Mouse (Mus musculus) ovary, postnatal 10 days (tissue): ENCODE results near the gene Eif4e1b.

Experiments
- DNase-seq: peaks from one replicate; pipeline ENCODE4 v3.0.0; 2022; ENCODE audit warnings: low spot score

Gene Eif4e1b

DNA sequence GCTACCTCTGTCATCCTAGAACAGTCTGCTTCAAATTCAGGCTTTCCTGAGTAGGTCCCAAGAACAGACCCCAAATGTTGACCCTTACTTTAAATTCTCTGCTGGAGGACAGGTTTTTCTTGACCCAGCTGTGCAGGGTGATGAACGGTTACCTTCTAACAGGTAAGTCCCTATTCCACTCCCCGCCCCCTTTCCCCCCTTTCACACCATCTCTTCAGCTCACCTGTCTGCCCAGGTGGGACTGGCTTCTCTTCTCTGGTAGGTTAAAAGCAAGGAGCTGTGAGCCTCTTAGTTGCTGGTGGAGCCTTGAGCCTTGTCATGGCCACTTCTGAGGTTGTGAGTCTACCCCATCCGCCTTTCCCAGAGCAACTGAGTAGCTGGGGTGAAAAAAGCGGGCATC is at the start of gene Eif4e1b:
TSS of gene Eif4e1b (plus strand) at position 301 of the 400 bp plus-strand sequence.
- DNase-seq = no peak

GRCm38 (mm10) chr13:54736931-54737330 is 46.9 kb upstream of the Eif4e1b start:
- DNase-seq = no peak

DNA sequence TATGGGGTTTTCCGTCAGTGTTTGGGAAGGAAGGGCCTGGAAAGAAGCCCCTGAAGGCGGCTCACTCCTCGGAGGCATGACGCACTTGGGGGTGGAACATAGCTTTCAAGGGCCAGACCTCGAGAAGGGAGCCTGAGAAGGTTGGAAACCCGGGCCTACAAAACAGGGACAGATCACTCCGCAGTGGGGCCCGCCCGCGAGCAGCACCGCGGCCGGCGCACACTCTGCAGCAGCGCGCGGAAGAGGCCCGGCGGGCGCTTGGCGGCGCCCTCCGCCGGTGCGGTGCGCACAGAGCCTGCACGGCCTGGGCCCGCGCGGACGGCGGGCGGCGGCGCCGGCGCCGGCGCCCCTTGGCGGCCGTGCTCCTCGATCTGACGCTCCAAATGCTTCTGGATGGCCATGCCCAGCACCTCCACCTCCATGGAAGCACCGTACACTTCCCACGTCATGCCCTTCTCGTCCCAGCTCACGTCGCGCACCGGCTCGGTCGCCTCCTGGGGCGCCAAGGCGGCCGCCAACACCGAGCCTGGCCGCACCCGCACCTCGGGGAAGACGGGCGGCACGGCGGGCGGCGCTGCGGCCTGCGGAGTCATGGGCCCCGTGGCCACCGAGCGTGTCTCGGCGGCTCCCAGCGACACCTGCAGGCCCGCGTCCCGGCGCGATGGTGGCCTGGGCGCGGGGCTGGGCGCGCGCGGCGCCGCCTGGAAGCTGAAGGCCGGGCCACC is 46.1 kb upstream of the Eif4e1b start:
- no peak for DNase-seq

- DNase-seq = no peak
Observed at GRCm38 (mm10) chr13:54738213-54738601, 45.6 kb upstream of the Eif4e1b start.

- DNase-seq = no peak
Observed at GRCm38 (mm10) chr13:54746110-54746509, 37.7 kb upstream of the Eif4e1b start.

DNA sequence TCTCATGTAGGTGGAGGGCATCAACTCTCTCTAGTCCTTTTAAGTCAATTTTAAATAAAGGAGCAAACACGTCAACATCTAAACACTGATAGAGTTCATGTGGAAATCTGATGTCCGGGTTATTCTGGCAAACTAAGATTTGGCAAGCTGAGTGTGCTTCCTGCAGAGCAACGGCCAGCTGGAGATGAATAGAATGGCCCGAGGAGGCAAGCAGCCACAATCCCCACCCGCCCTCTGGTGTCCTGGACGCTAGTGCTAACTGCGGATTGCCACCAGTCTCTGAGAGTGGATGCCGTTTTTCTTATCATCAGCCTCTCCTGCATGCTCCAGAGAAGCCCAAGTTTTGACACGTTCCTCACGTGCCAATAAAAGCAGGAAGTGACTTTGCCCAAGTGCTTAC is 36.9 kb upstream of the Eif4e1b start:
- no peak for DNase-seq

DNA sequence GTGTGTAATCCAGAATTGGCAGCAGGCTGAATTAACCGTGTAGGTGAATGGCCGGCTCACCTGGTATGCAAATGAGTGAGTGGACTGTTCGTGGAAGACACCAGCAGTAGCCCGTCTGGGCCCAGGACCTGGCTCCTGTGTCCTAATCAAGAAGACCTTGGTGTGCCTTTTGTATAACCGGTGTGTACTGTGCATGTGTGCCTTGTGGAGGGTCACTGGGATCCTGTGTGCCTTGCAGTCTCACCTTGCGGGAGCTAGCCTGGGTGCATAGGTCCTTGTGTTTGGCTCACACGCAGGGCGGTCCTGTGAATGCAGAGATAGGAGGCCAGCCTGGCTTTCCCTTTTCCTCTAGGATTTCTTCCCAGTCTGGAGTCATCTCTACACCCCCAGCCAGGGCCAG is 35.6 kb upstream of the Eif4e1b start:
- DNase-seq = no peak

DNA sequence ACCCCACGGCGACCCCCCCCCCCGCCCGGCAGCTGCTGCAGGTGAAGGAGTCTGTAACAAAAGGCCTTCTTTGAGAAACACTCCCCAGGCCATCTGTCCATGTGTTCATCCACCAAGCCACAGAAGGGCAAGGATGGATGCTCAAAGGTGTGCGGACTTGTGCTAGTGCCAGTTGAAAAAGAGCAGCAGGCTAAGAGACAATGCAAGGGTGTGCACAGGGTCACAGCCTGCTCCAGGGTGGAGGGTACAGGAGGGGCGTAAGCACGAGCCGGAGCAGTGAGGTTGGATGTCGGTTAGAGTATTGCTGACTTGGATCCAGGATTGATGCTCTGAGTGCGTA is 35.1 kb upstream of the Eif4e1b start:
- no peak for DNase-seq

- no peak for DNase-seq
Observed at GRCm38 (mm10) chr13:54749061-54749863, 34.5 kb upstream of the Eif4e1b start.

- DNase-seq = no peak
Observed at GRCm38 (mm10) chr13:54749864-54750411, 33.9 kb upstream of the Eif4e1b start, which contains the start of gene Gprin1. TSS of gene Gprin1 (minus strand) at chr13:54749874.

GRCm38 (mm10) chr13:54750699-54751098 is 33.1 kb upstream of the Eif4e1b start:
- no peak for DNase-seq

GRCm38 (mm10) chr13:54752656-54753055 is 31.1 kb upstream of the Eif4e1b start:
- no peak for DNase-seq

GRCm38 (mm10) chr13:54753733-54754132 is 30.1 kb upstream of the Eif4e1b start:
- no peak for DNase-seq

DNA sequence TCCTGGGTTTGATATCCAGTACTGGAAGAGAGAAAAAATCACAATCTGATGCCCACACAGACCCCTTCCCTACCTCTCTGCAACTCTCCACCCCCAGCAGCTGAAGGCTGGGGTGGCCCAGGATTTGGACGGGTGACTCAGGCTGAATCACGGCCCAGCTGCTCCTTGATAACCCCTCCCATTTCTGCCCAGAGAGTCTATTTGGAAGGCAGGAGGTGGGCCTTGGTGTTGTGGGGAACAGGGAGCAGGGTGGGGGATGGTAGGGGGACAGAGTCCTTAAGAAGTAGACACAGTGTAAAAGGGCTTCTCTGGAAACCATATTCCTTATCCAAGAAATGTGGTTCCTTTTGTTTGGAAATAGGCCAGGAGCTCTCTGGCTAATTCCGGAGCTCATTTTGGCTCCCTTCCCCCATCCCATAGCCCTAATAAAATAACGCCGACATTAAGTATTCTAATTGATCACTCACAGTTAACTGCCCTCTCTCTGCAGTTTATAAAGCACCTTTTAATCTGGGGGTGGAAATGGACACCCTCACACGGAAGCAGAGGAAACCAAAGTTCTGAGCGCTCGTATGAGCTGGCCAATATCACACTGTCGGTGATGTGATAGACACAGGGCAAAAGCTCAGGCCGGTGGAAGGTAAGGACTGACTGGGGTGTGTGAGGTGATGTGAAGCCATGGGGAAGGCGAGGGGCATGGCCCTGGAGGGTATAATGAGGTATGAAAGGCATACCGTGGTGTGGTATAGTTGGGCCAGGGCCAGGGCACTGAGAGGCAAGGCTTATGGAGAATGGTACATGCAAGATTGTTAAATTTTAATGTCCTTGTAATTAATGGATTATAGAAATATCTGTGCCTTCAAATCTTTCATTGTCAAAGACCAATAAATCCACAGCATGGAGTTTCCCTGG is 29.4 kb upstream of the Eif4e1b start:
- DNase-seq = no peak

DNA sequence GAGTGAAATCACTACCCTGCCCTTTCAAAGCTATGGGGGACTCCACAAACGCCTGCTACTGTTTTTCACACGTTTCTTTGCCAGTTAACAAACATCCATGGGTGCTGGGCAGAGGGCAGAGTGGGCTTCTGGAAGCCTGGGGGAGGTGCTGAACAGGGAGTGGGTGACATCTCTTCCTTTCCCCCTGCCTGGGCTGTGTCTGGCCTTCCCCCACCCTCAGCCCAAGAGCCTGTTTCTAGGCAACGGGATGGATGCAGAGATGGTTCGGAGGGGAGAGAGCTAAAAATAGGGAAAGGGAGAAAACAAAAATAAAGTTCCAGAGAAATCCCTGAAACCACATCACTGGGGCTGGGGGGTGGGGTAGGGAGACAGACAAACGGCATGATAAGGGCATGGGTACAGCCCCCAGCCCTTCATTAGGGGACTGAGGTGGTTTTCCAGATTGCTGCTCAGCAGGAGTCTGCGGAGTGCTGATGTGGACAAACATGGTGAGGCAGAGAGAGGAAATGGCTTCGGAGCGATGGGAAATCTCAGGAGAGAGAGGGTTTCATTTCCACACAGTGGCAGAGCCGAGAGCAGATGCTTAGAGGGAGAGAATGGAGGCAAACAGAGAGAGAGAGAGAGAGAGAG is 28.5 kb upstream of the Eif4e1b start:
- no peak for DNase-seq

DNA sequence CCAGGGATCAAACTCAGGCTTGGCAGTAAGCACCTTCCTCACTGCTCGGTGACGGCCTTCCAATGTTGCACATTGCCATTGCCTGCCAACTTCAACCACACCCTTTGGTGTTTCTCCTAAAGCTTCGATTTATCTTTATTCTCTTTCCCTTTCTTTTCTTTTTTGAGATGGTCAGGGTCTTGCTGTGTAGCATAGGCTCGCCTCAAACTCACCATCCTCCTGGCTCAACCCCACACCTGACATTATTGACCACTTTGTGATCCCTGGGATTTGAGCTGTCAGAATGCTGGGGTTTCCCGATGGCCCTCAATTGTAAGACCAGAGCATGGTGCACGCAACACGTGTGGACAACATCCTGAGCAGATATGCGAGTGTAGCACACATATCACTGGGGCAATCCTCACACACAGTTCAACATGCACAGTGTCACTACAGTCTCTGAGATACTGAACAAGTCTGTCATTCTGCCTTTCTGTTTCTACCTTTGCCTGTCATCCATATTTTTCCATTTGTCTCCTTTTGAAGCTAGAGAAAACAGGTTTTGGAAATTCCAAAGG is 27.6 kb upstream of the Eif4e1b start:
- no peak for DNase-seq

DNA sequence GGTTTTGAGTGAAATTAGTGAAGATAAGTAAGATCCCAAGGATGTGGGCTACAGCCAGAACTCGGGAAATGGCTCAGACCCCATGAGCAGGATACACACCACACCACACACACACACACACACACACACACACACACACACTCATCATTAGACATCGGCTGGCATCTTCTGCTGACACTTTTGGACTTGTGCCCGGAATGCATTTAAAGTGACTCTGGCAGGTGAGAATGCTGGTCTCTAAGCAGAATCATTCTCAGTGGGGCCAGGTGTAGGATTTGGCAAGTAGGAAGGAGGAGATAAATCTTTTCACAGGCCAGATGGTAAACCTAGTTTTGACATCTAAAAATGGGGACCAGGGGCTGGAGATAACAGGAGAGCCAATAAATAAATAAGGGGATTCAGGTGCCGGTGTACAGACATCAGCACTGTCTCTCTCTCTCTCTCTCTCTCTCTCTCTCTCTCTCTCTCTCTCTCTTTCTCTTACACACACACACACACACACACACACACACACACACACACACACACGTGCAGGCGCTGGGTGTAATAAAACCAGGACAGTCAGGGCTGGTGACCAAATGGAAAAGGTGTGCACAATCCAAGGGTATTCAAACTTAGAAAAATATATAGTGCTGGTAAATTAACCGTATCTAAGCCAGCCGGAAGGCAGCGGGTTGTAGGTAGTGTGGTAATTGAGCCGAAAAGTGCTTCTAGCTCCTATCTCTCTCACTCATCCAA is 26.5 kb upstream of the Eif4e1b start:
- DNase-seq = no peak

DNA sequence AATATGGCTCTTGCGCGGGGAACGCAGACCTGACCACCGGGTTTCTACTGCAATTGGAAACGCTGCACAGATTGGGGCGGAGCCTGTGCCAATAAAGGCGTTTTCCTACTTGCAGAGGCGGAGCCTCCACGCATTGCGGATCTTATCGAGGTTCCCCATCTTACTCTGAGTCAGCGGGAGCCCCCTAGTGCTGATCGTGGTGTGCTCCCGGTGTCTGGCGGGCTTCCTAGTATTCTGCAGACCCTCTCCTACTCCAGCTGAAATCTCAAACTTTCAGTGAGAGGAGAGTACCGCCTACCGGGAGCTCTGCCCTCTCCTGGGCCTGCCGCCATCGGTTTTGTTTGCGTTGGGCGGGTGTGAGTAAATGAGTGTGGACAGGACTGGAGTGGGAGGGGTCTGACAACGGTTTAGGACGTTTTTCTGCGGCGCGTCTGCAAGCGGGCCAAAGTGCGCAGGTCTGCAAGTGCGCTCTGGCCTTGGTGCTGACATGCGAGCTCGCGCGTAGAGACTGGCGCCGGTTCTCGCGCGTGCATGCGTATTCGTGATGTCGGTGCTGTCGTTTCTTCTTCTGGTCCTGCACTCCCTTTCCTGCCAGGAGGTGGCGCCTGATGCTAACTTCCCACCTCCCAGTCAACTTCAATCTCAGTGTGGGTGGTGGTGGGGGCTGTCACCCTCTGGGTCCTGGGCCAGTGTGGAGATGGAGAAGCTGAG is 25.6 kb upstream of the Eif4e1b start:
- peak; percentile 39 for DNase-seq

DNA sequence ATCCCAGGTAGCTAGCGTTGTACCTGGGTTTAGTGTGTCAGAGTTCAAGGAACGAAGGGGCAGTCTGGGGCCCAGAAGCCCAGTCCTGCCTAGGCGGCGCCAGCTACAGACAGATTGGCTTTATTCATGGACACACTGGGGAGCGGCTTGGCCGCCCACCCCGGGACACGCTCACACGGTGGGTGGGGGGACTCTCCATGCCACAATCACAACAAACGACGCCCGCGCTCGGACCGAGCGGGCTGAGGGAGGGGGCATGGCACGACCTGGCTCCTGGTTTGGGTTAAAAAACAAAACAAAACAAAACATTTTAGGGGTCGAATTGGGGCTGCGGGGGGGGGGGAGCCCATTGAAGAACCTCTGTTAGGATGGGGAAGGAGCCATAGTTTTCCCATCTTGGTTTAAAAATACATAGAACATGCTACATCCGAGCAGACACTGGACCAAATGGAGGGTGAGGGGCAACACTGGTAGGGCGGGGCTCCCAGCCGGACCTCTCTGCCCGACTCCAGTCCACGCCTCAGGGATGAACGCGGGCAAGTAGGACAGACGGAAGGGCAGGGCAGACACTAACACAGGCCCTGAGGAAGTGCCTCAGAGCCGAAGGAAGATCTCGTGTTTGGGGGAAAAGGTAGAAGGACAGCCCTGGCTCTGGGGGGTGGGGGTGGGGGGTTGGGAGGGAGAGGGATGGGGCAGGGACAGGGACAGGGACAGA is 24.9 kb upstream of the Eif4e1b start:
- no peak for DNase-seq
